Mouse (Mus musculus): ENCODE measurements at regions not wholly inside any gene's neighbourhood (a gene's known extent, or its start where the extent isn't known, plus 50 kb on each side); places are given as distances from the start of the nearest gene placed in this dataset.
A peak's percentile ranks its signal among the peaks of the same experiment; 100 is the strongest.

- no peak for DNase-seq (ENCODE audit: low spot score)
Measured at GRCm38 (mm10) chr2:51334437-51334836, 185.5 kb upstream of the Rnd3 start.

GRCm38 (mm10) chr2:51327081-51327480 is 178.2 kb upstream of the Rnd3 start:
- DNase-seq (ENCODE audit: low spot score) = no peak

GRCm38 (mm10) chr2:51321676-51322075 is 172.8 kb upstream of the Rnd3 start:
- no peak for DNase-seq (ENCODE audit: low spot score)

- DNase-seq (ENCODE audit: low spot score) = no peak
Measured at GRCm38 (mm10) chr2:51316452-51316851, 167.5 kb upstream of the Rnd3 start.

GRCm38 (mm10) chr2:51313414-51313813 is 164.5 kb upstream of the Rnd3 start:
- no peak for DNase-seq (ENCODE audit: low spot score)

- DNase-seq (ENCODE audit: low spot score) = no peak
Measured at GRCm38 (mm10) chr2:51306257-51306656, 157.3 kb upstream of the Rnd3 start.

GRCm38 (mm10) chr2:51305411-51305810 is 156.5 kb upstream of the Rnd3 start:
- DNase-seq (ENCODE audit: low spot score) = peak; percentile 71

GRCm38 (mm10) chr2:51304694-51305093 is 155.8 kb upstream of the Rnd3 start:
- DNase-seq (ENCODE audit: low spot score) = no peak

- no peak for DNase-seq (ENCODE audit: low spot score)
Measured at GRCm38 (mm10) chr2:51290659-51291260, 141.8 kb upstream of the Rnd3 start.

GRCm38 (mm10) chr2:51288678-51289077 is 139.8 kb upstream of the Rnd3 start:
- DNase-seq (ENCODE audit: low spot score) = peak; percentile 26

- DNase-seq (ENCODE audit: low spot score) = no peak
Measured at GRCm38 (mm10) chr2:51285632-51286031, 136.7 kb upstream of the Rnd3 start.

- no peak for DNase-seq (ENCODE audit: low spot score)
Measured at GRCm38 (mm10) chr2:51284781-51285225, 135.9 kb upstream of the Rnd3 start.

- no peak for DNase-seq (ENCODE audit: low spot score)
Measured at GRCm38 (mm10) chr2:51279396-51280045, 130.6 kb upstream of the Rnd3 start.

- DNase-seq (ENCODE audit: low spot score) = no peak
Measured at GRCm38 (mm10) chr2:51278824-51279223, 129.9 kb upstream of the Rnd3 start.

GRCm38 (mm10) chr2:51278356-51278755 is 129.4 kb upstream of the Rnd3 start:
- DNase-seq (ENCODE audit: low spot score) = no peak

- DNase-seq (ENCODE audit: low spot score) = no peak
Measured at GRCm38 (mm10) chr2:51276591-51276990, 127.7 kb upstream of the Rnd3 start.

- DNase-seq (ENCODE audit: low spot score) = no peak
Measured at GRCm38 (mm10) chr2:51273300-51273699, 124.4 kb upstream of the Rnd3 start.

GRCm38 (mm10) chr2:51268532-51268931 is 119.6 kb upstream of the Rnd3 start:
- DNase-seq (ENCODE audit: low spot score) = no peak

- DNase-seq (ENCODE audit: low spot score) = no peak
Measured at GRCm38 (mm10) chr2:51267662-51268061, 118.8 kb upstream of the Rnd3 start.

GRCm38 (mm10) chr2:51262506-51262905 is 113.6 kb upstream of the Rnd3 start:
- no peak for DNase-seq (ENCODE audit: low spot score)

GRCm38 (mm10) chr2:51250798-51251197 is 101.9 kb upstream of the Rnd3 start:
- no peak for DNase-seq (ENCODE audit: low spot score)

GRCm38 (mm10) chr2:51241573-51241972 is 92.7 kb upstream of the Rnd3 start:
- no peak for DNase-seq (ENCODE audit: low spot score)

- no peak for DNase-seq (ENCODE audit: low spot score)
Measured at GRCm38 (mm10) chr2:51240000-51240399, 91.1 kb upstream of the Rnd3 start.

- DNase-seq (ENCODE audit: low spot score) = no peak
Measured at GRCm38 (mm10) chr2:51238992-51239391, 90.1 kb upstream of the Rnd3 start.

Data from heart, adult 8-10 months (tissue).